Mouse (Mus musculus): ENCODE data around the gene Unc13a. TPM values are rescaled to one million over a fixed set of nuclear protein-coding genes. Genes with fewer than 3 reads are reported as not detected.

Gene Unc13a
- polyA plus RNA-seq, 1 experiment from 2014 or later: 5.4 TPM

- Histone ChIP-seq H3K9ac (ENCODE audit: low read length) (no peak overlapping the region), H3K4me1 (ENCODE audit: control insufficient read depth, insufficient read depth, low read length) (peaks cover 1% of the 10 kb centered on the region; the same call in 1 of the 2 replicates), H3K9me3 (ENCODE audit: control insufficient read depth, low read length) (no peaks in the 10 kb centered on the region), H3K27ac (ENCODE audit: low read depth, low read length) (no peak overlapping the region), H3K27me3 (ENCODE audit: control insufficient read depth, insufficient read depth, low read length) (peaks cover 96% of the 10 kb centered on the region), H3K4me3 (ENCODE audit: low read depth, low read length) (no peak overlapping the region), H3K36me3 (ENCODE audit: control insufficient read depth, insufficient read depth, low read length) (no peaks in the 10 kb centered on the region), H3K4me2 (no peak overlapping the region)
- WGBS: 2% methylated on average over 17 of the region's 18 CpGs
- DNase-seq (ENCODE audit: low spot score, missing footprints) (peak; percentile 92), ATAC-seq (ENCODE audit: low FRiP score) (no peak)
These were observed 9.9 kb upstream of the Unc13a start for GRCm38 (mm10) chr8:71681369-71681915.

- Histone ChIP-seq H3K4me1 (ENCODE audit: control insufficient read depth, insufficient read depth, low read length) (peaks cover 3% of the 10 kb centered on the region), H3K36me3 (ENCODE audit: control insufficient read depth, insufficient read depth, low read length) (no peaks in the 10 kb centered on the region), H3K9me3 (ENCODE audit: control insufficient read depth, low read length) (no peaks in the 10 kb centered on the region), H3K4me2 (no peak overlapping the region), H3K4me3 (ENCODE audit: low read depth, low read length) (no peak overlapping the region), H3K9ac (ENCODE audit: low read length) (no peak overlapping the region), H3K27ac (ENCODE audit: low read depth, low read length) (no peak overlapping the region), H3K27me3 (ENCODE audit: control insufficient read depth, insufficient read depth, low read length) (peaks cover 93% of the 10 kb centered on the region)
- DNase-seq (ENCODE audit: low spot score, missing footprints): peak; percentile 93
- ATAC-seq (ENCODE audit: low FRiP score): no peak
- WGBS: 2% methylated on average over 21 of the region's 21 CpGs
These were observed 8.9 kb upstream of the Unc13a start for GRCm38 (mm10) chr8:71680471-71680870.

- peak overlapping the region; percentile 37 for H3K4me2 ChIP-seq
- H3K9me3 ChIP-seq (ENCODE audit: control insufficient read depth, low read length): no peaks in the 10 kb centered on the region
- 4% methylated on average over 46 of the region's 46 CpGs for WGBS
- peaks cover 3% of the 10 kb centered on the region for H3K4me1 ChIP-seq (ENCODE audit: control insufficient read depth, insufficient read depth, low read length)
- peaks cover 90% of the 10 kb centered on the region for H3K27me3 ChIP-seq (ENCODE audit: control insufficient read depth, insufficient read depth, low read length)
- no peak overlapping the region for H3K9ac ChIP-seq (ENCODE audit: low read length)
- H3K36me3 ChIP-seq (ENCODE audit: control insufficient read depth, insufficient read depth, low read length): no peaks in the 10 kb centered on the region
- H3K27ac ChIP-seq (ENCODE audit: low read depth, low read length): no peak overlapping the region
- DNase-seq (ENCODE audit: low spot score, missing footprints) (no peak), ATAC-seq (ENCODE audit: low FRiP score) (0 out of 2 replicates have a peak, but pooled peaks have one; percentile 22)
- no peak overlapping the region for H3K4me3 ChIP-seq (ENCODE audit: low read depth, low read length)
These were observed 8.1 kb upstream of the Unc13a start for GRCm38 (mm10) chr8:71679550-71680168.

DNA sequence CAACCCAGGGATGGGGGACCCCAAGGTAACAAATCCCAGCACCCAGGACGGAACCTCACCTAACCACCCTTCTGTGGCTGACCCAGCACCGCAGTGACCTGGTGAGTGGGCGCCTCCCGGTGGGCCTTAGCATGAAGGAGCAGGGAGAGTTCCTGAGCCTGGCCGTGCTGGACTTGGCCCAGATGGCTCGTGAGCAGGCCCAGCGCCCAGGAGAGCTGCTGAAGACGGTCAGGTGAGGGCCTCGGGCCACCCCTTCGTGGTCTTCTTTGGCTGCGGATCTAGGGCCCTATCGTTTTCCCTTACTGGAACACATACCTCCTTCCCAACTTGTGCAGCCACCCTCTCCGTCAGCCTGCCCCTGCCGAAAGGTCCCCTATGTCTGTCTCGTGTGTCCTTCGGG is 7.6 kb upstream of the Unc13a start:
- Histone ChIP-seq H3K4me3 (ENCODE audit: low read depth, low read length) (no peak overlapping the region), H3K4me2 (peak overlapping the region; percentile 37), H3K9ac (ENCODE audit: low read length) (no peak overlapping the region)

GRCm38 (mm10) chr8:71678216-71678615 is 6.7 kb upstream of the Unc13a start:
- Histone ChIP-seq H3K36me3 (ENCODE audit: control insufficient read depth, insufficient read depth, low read length) (no peaks in the 10 kb centered on the region), H3K27ac (ENCODE audit: low read depth, low read length) (no peak overlapping the region), H3K27me3 (ENCODE audit: control insufficient read depth, insufficient read depth, low read length) (peaks cover 76% of the 10 kb centered on the region), H3K4me3 (ENCODE audit: low read depth, low read length) (no peak overlapping the region), H3K9me3 (ENCODE audit: control insufficient read depth, low read length) (no peaks in the 10 kb centered on the region), H3K9ac (ENCODE audit: low read length) (no peak overlapping the region), H3K4me2 (no peak overlapping the region), H3K4me1 (ENCODE audit: control insufficient read depth, insufficient read depth, low read length) (peaks cover 3% of the 10 kb centered on the region)
- no peak for ATAC-seq (ENCODE audit: low FRiP score)
- DNase-seq (ENCODE audit: low spot score, missing footprints): no peak
- WGBS: 63% methylated on average over 4 of the region's 4 CpGs

More for the DNA sequence above, 7.6 kb upstream of the Unc13a start:
- Histone ChIP-seq H3K4me1 (ENCODE audit: control insufficient read depth, insufficient read depth, low read length) (peaks cover 3% of the 10 kb centered on the region), H3K27me3 (ENCODE audit: control insufficient read depth, insufficient read depth, low read length) (peaks cover 85% of the 10 kb centered on the region), H3K9me3 (ENCODE audit: control insufficient read depth, low read length) (no peaks in the 10 kb centered on the region), H3K36me3 (ENCODE audit: control insufficient read depth, insufficient read depth, low read length) (no peaks in the 10 kb centered on the region), H3K27ac (ENCODE audit: low read depth, low read length) (no peak overlapping the region)
- no peak for DNase-seq (ENCODE audit: low spot score, missing footprints)
- no peak for ATAC-seq (ENCODE audit: low FRiP score)
- WGBS: 8% methylated on average over 16 of the region's 16 CpGs

DNA sequence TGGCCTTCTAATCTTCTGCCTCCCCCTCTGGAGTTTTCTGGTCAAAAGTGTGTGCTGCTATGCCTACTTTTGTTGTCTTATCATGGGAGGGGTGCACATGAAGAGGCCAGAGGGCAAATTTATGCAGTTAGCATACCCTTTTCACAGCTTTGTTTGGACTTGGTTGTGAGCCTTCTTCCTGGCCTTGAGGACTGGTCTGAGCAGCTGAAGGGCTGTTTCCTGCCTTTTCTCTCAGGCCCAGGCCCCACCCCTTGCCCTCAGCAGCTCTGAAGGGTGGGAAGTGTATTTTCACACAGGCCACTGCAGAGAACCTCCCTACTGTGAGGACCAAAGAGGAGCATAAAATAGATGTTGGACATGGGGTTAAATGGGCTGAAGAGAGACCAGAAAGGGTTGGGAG is 6.0 kb upstream of the Unc13a start:
- Histone ChIP-seq H3K9me3 (ENCODE audit: control insufficient read depth, low read length) (no peaks in the 10 kb centered on the region), H3K4me1 (ENCODE audit: control insufficient read depth, insufficient read depth, low read length) (peaks cover 3% of the 10 kb centered on the region), H3K36me3 (ENCODE audit: control insufficient read depth, insufficient read depth, low read length) (no peaks in the 10 kb centered on the region), H3K4me3 (ENCODE audit: low read depth, low read length) (no peak overlapping the region), H3K4me2 (no peak overlapping the region), H3K27ac (ENCODE audit: low read depth, low read length) (no peak overlapping the region), H3K9ac (ENCODE audit: low read length) (no peak overlapping the region), H3K27me3 (ENCODE audit: control insufficient read depth, insufficient read depth, low read length) (peaks cover 69% of the 10 kb centered on the region)
- DNase-seq (ENCODE audit: low spot score, missing footprints): no peak
- no peak for ATAC-seq (ENCODE audit: low FRiP score)

DNA sequence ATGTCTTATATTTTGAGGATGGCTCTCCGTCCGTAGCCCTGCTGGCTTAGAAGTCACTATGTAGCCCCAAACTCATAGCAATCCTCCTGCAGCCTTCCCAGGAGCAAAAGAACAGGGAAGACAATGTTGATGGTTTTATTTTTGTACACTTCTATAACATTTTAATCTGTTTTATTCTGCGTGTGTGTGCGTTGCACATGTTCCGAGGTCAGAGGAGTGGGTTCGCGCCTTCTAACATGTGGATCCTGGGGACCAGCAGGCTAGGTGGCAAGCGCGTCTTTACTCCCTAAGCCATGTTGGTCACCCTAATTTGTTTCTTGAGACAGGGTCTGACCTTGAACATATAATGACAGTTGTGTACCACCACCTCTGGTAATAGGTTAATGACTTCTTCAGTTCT is 5.2 kb upstream of the Unc13a start:
- H3K4me2 ChIP-seq: peak overlapping the region; percentile 86
- peak overlapping the region; percentile 61 for H3K4me3 ChIP-seq (ENCODE audit: low read depth, low read length)
- no peaks in the 10 kb centered on the region for H3K9me3 ChIP-seq (ENCODE audit: control insufficient read depth, low read length)
- H3K9ac ChIP-seq (ENCODE audit: low read length): peak overlapping the region; percentile 66; the same call in 1 of the 2 replicates
- ATAC-seq (ENCODE audit: low FRiP score): no peak
- peak; percentile 86 for DNase-seq (ENCODE audit: low spot score, missing footprints)
- no peak overlapping the region for H3K27ac ChIP-seq (ENCODE audit: low read depth, low read length)
- peaks cover 61% of the 10 kb centered on the region for H3K27me3 ChIP-seq (ENCODE audit: control insufficient read depth, insufficient read depth, low read length)
- H3K4me1 ChIP-seq (ENCODE audit: control insufficient read depth, insufficient read depth, low read length): peaks cover 5% of the 10 kb centered on the region
- WGBS: 50% methylated on average over 9 of the region's 9 CpGs
- H3K36me3 ChIP-seq (ENCODE audit: control insufficient read depth, insufficient read depth, low read length): no peaks in the 10 kb centered on the region

- Histone ChIP-seq H3K4me2 (peak within 1 kb of the TSS; percentile 86), H3K27me3 (ENCODE audit: control insufficient read depth, insufficient read depth, low read length) (peaks cover 55% of the 10 kb centered on the region), H3K4me1 (ENCODE audit: control insufficient read depth, insufficient read depth, low read length) (peaks cover 8% of the 10 kb centered on the region), H3K36me3 (ENCODE audit: control insufficient read depth, insufficient read depth, low read length) (no peaks in the 10 kb centered on the region), H3K9ac (ENCODE audit: low read length) (peak within 1 kb of the TSS; percentile 66), H3K9me3 (ENCODE audit: control insufficient read depth, low read length) (no peaks in the 10 kb centered on the region), H3K27ac (ENCODE audit: low read depth, low read length) (no peak within 1 kb of the TSS), H3K4me3 (ENCODE audit: low read depth, low read length) (peak within 1 kb of the TSS; percentile 61)
- DNase-seq (ENCODE audit: low spot score, missing footprints): peak; percentile 89
- ATAC-seq (ENCODE audit: low FRiP score): no peak; the same call in 1 of the 2 replicates
- 2% methylated on average over 40 of the region's 40 CpGs for WGBS
These were observed 4.6 kb upstream of the Unc13a start, which contains the start of gene Jak3 for GRCm38 (mm10) chr8:71676020-71676741. Jak3 (plus strand) TSS chr8:71676296.

GRCm38 (mm10) chr8:71675456-71676019 is 4.0 kb upstream of the Unc13a start:
- no peaks in the 10 kb centered on the region for H3K36me3 ChIP-seq (ENCODE audit: control insufficient read depth, insufficient read depth, low read length)
- WGBS: 31% methylated on average over 9 of the region's 9 CpGs
- peaks cover 12% of the 10 kb centered on the region for H3K4me1 ChIP-seq (ENCODE audit: control insufficient read depth, insufficient read depth, low read length)
- H3K27ac ChIP-seq (ENCODE audit: low read depth, low read length): no peak overlapping the region
- peak overlapping the region; percentile 86; the same call in 1 of the 2 replicates for H3K4me2 ChIP-seq
- peaks cover 49% of the 10 kb centered on the region for H3K27me3 ChIP-seq (ENCODE audit: control insufficient read depth, insufficient read depth, low read length)
- ATAC-seq (ENCODE audit: low FRiP score) (no peak), DNase-seq (ENCODE audit: low spot score, missing footprints) (peak; percentile 60)
- peak overlapping the region; percentile 66 for H3K9ac ChIP-seq (ENCODE audit: low read length)
- no peak overlapping the region for H3K4me3 ChIP-seq (ENCODE audit: low read depth, low read length)
- no peaks in the 10 kb centered on the region for H3K9me3 ChIP-seq (ENCODE audit: control insufficient read depth, low read length)

Data from midbrain, embryonic 11.5 days (tissue).